Mouse (Mus musculus): ENCODE measurements at regions not wholly inside any gene's neighbourhood (a gene's known extent, or its start where the extent isn't known, plus 50 kb on each side); places are given as distances from the start of the nearest gene placed in this dataset.

DNA sequence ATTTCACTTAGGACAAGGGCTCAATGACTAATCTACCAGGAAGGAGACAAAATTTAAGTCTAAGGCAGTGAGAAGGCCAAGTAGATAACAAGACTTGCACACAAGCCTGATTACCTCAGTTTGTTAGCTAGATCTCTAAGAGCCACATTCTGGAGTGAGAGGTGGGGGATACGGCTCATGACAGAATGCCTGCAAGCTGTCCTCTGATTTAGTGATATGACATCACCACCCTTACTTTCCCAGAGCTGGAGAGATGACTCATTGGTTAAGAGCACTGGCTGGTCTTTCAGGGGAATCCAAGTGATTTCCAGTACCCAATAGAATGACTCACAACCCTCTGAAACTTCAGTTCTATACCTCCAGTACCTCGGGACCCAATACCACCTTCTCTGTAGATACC lies 177.5 kb upstream of the Lyplal1 start:
- TF ChIP-seq POLR2A (IDR thresholded peaks at IDR 0.05; ENCODE audit: borderline replicate concordance, insufficient read depth, low read length) (no peak), CTCF (IDR thresholded peaks at IDR 0.05; ENCODE audit: borderline replicate concordance, insufficient read depth, low read depth, low read length) (no peak)

All from cerebellum, adult 2 months (tissue).